Mouse (Mus musculus) limb, embryonic 15.5 days (tissue): ENCODE results near the gene Gnpnat1. TPM values are rescaled to one million over a fixed set of nuclear protein-coding genes. Genes with fewer than 3 reads are reported as not detected.

Source experiments
- ATAC-seq: fragments of 200-750 bp; cut with Nextera tagmentation; 2 replicates; pipeline ENCODE4 v1.8.0; 2017; ENCODE audit warnings: low read depth, moderate TSS enrichment; ENCODE audit not compliant: insufficient number of reproducible peaks, low FRiP score, low TSS enrichment
- H3K27ac ChIP-seq: fragments of 300-500 bp; sonication (generic); 2 replicates; pipeline ENCODE4 v1.5.1; 2015; ENCODE audit warnings: moderate library complexity, mild to moderate bottlenecking, inconsistent platforms
- H3K27me3 ChIP-seq: fragments of 300-500 bp; sonication (generic); 2 replicates; pipeline ENCODE4 v1.6.1; 2015; ENCODE audit warnings: inconsistent platforms
- H3K36me3 ChIP-seq: fragments of 300-500 bp; sonication (generic); 2 replicates; pipeline ENCODE4 v1.6.1; 2015; ENCODE audit warnings: inconsistent platforms
- H3K4me1 ChIP-seq: fragments of 300-500 bp; sonication (generic); 2 replicates; pipeline ENCODE4 v1.6.1; 2015; ENCODE audit warnings: inconsistent platforms
- H3K4me2 ChIP-seq: fragments of 300-500 bp; sonication (generic); 2 replicates; pipeline ENCODE4 v1.6.1; 2015; ENCODE audit warnings: mild to moderate bottlenecking, inconsistent platforms
- H3K4me3 ChIP-seq: fragments of 300-500 bp; sonication (generic); 2 replicates; pipeline ENCODE4 v1.5.1; 2015; ENCODE audit warnings: mild to moderate bottlenecking, inconsistent platforms
- H3K9ac ChIP-seq: fragments of 300-500 bp; sonication (generic); 2 replicates; pipeline ENCODE4 v1.6.1; 2015; ENCODE audit warnings: inconsistent platforms
- H3K9me3 ChIP-seq: fragments of 300-500 bp; sonication (generic); 2 replicates; pipeline ENCODE4 v1.6.1; 2016; ENCODE audit warnings: inconsistent platforms
- WGBS: fragments of 180-500 bp; shearing (Covaris S2); methylation state at CpG from one replicate; pipeline ENCODE4 v1.1.7; 2015; 5-methylcytosine and 5-hydroxymethylcytosine counted together
- polyA plus RNA-seq: library from polyadenylated mRNA; unstranded; fragments of >200 nt; fragmentation: Nextera tagmentation; extraction: Ambion mirVana; gene quantifications from 2 replicates; pipeline ENCODE4 v1.2.1, GENCODE M21; 2015

Gene Gnpnat1
- polyA plus RNA-seq, 1 experiment from 2014 or later: 41.9 TPM

DNA sequence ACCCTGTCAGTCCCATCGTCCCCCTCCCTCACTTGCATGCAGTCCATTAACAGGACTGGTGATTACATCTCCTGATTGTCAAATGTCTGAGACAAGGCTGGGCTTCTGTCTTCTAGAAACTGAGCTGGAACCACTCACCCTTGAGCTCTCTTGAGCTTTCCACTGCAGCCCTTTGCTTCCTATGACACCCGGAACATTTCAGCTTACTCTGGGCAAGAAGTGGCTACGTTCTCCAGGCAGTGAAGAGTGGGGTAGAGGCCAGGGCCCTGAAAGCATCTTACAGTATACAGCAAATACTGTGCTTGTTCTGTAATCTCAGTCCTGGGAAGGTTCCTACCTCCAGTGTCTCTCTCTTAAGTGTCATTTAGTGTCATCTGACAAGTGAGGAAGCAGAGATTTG is 15.5 kb downstream of the Gnpnat1 start:
- H3K36me3 ChIP-seq: peaks cover 2% of the 10 kb centered on the region; the same call in 1 of the 2 replicates
- peak overlapping the region; percentile 70 for H3K4me2 ChIP-seq
- peak overlapping the region; percentile 75 for H3K4me3 ChIP-seq
- H3K4me1 ChIP-seq: peaks cover 5% of the 10 kb centered on the region
- ATAC-seq: no peak
- peak overlapping the region; percentile 80; the same call in 1 of the 2 replicates for H3K9ac ChIP-seq
- H3K27me3 ChIP-seq: no peaks in the 10 kb centered on the region
- H3K9me3 ChIP-seq: no peaks in the 10 kb centered on the region
- H3K27ac ChIP-seq: peak overlapping the region; percentile 86
- WGBS: 23% methylated on average over 3 of the region's 3 CpGs

DNA sequence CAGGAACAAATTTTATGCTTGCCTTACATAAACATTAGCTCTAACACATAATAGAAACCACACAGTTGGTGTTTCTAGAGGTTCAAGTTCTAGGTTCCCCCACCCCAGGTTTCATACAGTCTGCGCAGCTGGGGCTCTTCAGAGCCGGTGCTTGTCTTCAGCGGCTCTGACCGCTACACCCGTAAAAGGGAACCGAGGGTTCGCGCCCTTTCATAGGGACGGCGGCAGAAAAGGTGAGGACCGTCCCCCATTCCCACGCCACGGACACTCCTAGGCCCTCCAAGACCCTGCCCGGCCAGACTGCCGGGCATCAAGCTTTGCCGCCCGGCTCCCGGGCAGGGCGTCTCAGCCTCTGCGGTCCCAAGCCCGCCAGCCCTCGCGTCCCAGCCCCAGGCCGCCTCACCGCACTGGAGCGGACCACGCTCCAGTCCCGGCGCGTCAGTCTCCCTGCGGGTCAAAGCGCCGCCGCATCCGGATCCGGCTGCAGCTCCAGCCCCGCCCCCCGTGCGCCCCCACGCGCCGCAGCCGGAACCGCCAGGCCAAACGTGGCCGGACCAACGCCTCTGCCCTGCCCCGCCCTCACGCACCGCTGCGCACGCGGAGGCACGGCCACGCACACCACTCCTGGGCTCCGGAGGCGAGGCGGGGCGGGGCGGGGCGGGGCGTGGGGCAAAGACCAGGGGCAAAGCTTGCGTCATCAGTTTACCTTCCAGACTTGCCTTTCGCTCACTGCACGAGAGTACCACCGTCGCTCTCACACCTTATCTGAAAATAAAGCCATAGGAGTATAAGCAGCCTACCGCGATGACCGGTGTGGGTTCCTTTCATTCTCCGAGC is 16.1 kb downstream of the Gnpnat1 start:
- Histone ChIP-seq H3K27me3 (no peaks in the 10 kb centered on the region), H3K36me3 (peaks cover 2% of the 10 kb centered on the region; the same call in 1 of the 2 replicates), H3K9me3 (no peaks in the 10 kb centered on the region), H3K4me1 (peaks cover 5% of the 10 kb centered on the region), H3K27ac (peak overlapping the region; percentile 86), H3K4me3 (peak overlapping the region; percentile 75), H3K4me2 (peak overlapping the region; percentile 70), H3K9ac (peak overlapping the region; percentile 80)
- ATAC-seq: peak; percentile 97
- WGBS: under 1% methylated on average over 71 of the region's 71 CpGs

DNA sequence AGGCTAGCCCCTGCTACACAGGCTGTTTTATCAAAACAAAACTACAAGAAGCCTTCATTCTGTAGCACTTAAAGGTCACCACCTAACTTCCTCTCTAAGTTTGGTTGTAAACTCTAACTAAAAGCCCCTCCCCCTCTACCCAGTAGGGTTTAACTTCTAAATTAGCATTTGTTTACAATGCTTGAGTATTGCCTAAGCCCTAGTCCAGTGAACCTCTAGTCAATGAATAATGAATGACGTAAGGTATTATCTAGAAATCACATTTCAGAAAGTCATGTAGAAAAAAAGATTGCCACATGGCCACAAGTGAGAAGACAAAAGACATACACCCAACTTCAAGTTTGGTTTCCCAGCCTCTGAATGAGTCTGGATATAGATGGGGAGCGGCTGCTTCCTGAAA is 17.2 kb downstream of the Gnpnat1 start:
- H3K4me3 ChIP-seq: peak overlapping the region; percentile 75
- WGBS: 30% methylated on average over 2 of the region's 2 CpGs

DNA sequence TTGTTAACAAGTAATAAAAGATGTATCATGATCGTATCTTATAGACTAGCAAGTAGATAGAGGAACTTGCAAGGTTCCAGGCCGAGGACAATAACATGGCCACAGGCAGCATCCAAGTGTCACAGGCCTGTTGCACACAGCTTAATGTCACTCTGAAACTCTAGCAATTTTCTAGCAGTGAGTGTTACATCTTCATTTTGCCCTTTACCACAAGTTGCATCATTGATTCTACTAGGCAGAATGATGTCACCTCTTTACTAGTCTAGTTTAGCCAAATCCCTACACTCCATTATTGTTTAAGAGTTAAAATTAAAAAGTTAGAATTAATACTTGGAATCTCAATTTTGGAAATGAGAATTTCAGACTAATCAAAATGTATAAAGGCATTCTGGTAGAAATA is 19.1 kb downstream of the Gnpnat1 start:
- no peaks in the 10 kb centered on the region for H3K9me3 ChIP-seq
- ATAC-seq: no peak
- 81% methylated on average over 2 of the region's 2 CpGs for WGBS
- H3K36me3 ChIP-seq: peaks cover 13% of the 10 kb centered on the region
- no peak overlapping the region for H3K27ac ChIP-seq
- peaks cover 5% of the 10 kb centered on the region for H3K4me1 ChIP-seq
- H3K4me3 ChIP-seq: no peak overlapping the region
- no peak overlapping the region for H3K4me2 ChIP-seq
- H3K9ac ChIP-seq: no peak overlapping the region
- H3K27me3 ChIP-seq: no peaks in the 10 kb centered on the region

More for the DNA sequence above, 17.2 kb downstream of the Gnpnat1 start:
- H3K9me3 ChIP-seq: no peaks in the 10 kb centered on the region
- ATAC-seq: no peak
- peak overlapping the region; percentile 70 for H3K4me2 ChIP-seq
- no peak overlapping the region for H3K9ac ChIP-seq
- H3K4me1 ChIP-seq: peaks cover 5% of the 10 kb centered on the region
- H3K27ac ChIP-seq: peak overlapping the region; percentile 47; the same call in 1 of the 2 replicates
- H3K27me3 ChIP-seq: no peaks in the 10 kb centered on the region
- peaks cover 7% of the 10 kb centered on the region for H3K36me3 ChIP-seq

DNA sequence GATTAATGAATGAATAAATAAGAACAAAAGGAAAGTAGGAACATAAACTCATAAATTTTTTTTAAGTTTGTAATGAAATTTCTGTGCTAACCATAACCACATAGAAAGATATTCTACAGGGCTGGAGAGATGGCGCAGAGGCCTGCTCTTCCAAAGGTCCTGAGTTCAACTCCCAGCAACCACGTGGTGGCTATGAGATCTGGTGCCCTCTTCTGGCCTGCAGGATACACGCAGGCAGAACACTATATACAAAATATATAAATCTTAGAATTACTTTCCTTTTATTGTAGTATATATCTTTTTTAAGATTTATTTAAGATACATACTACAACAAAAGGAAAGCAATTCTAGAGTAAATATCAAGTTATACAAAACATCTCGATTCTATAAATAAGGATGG is 21.8 kb downstream of the Gnpnat1 start:
- Histone ChIP-seq H3K27me3 (no peaks in the 10 kb centered on the region), H3K4me3 (no peak overlapping the region), H3K4me2 (no peak overlapping the region), H3K27ac (no peak overlapping the region), H3K4me1 (no peaks in the 10 kb centered on the region; the same call in 1 of the 2 replicates), H3K36me3 (peaks cover 31% of the 10 kb centered on the region), H3K9me3 (no peaks in the 10 kb centered on the region), H3K9ac (no peak overlapping the region)
- no peak for ATAC-seq
- WGBS: 79% methylated on average over 4 of the region's 4 CpGs

DNA sequence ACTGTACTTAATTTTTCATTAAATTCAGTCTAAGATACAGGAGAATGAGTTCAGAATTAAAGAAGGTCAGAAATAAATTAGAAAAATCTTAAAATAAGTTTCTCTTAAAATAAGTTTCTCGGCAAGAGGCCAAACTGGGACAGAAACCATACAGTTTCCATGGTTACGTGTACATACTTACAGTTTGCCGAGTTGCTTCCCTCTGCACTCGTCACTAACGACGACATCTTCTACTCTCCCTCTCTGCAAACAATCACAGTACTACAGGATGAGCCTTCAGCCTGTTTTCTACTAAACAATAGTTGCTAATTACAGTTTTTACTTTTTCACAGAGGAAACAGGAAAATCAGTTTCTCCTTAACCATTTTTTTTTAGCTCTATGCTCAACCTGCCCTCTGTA is 24.0 kb downstream of the Gnpnat1 start:
- 76% methylated on average over 6 of the region's 6 CpGs for WGBS

DNA sequence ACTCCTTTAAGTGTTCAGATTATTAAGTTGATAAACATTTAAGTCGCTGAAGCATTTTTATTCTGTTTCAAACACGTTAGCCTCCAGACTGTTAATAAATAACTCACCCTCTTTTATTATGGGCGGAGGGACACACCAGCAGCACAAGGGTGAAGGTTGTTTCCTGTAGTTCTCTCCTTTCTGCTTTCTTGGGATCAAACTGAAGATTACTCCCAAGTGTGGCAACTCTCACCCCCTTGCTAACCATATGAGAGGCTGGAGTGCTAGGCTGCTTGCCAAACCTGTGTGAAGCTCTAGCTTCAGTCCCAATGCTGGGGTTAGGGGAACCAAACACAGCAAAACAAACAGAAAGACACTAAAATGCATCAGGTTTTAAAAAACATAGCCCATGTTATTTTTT is 25.9 kb downstream of the Gnpnat1 start:
- ATAC-seq: no peak
- no peak overlapping the region for H3K27ac ChIP-seq
- no peak overlapping the region for H3K4me3 ChIP-seq
- no peaks in the 10 kb centered on the region for H3K9me3 ChIP-seq
- whole genome bisulfite sequencing: 82% methylated on average over 3 of the region's 3 CpGs
- H3K4me2 ChIP-seq: no peak overlapping the region
- H3K36me3 ChIP-seq: peaks cover 29% of the 10 kb centered on the region
- H3K9ac ChIP-seq: no peak overlapping the region
- no peaks in the 10 kb centered on the region for H3K27me3 ChIP-seq
- H3K4me1 ChIP-seq: no peaks in the 10 kb centered on the region

More for the DNA sequence above, 24.0 kb downstream of the Gnpnat1 start:
- Histone ChIP-seq H3K4me3 (no peak overlapping the region), H3K9me3 (no peaks in the 10 kb centered on the region), H3K4me1 (no peaks in the 10 kb centered on the region), H3K27me3 (no peaks in the 10 kb centered on the region), H3K9ac (no peak overlapping the region), H3K4me2 (no peak overlapping the region), H3K27ac (no peak overlapping the region), H3K36me3 (peaks cover 31% of the 10 kb centered on the region)
- ATAC-seq: no peak

DNA sequence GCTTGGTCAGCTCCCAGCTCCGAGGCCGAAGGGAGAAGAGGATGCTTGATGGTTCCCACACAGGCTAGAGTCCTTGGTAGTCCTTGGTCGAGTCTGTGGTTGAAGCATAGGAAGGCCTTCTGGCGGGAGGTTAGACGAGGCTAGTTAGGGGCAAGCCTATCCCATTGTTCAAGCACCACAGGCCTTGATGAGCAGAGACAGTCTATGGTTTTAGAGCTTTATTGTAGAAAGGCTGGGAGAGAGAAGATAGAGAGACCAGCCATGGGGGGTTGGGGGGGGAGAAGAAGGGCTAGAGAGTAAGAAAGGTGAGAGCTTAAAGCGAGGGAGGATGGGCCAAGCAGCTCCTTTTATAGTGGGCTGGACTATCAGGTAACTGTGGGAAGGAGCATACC is 39.5 kb downstream of the Gnpnat1 start:
- no peak for ATAC-seq
- no peaks in the 10 kb centered on the region for H3K4me1 ChIP-seq
- WGBS: 90% methylated on average over 6 of the region's 6 CpGs
- H3K9ac ChIP-seq: no peak overlapping the region
- H3K4me2 ChIP-seq: no peak overlapping the region
- H3K27ac ChIP-seq: no peak overlapping the region
- H3K4me3 ChIP-seq: no peak overlapping the region
- H3K9me3 ChIP-seq: no peaks in the 10 kb centered on the region
- peaks cover 13% of the 10 kb centered on the region for H3K36me3 ChIP-seq
- H3K27me3 ChIP-seq: no peaks in the 10 kb centered on the region

DNA sequence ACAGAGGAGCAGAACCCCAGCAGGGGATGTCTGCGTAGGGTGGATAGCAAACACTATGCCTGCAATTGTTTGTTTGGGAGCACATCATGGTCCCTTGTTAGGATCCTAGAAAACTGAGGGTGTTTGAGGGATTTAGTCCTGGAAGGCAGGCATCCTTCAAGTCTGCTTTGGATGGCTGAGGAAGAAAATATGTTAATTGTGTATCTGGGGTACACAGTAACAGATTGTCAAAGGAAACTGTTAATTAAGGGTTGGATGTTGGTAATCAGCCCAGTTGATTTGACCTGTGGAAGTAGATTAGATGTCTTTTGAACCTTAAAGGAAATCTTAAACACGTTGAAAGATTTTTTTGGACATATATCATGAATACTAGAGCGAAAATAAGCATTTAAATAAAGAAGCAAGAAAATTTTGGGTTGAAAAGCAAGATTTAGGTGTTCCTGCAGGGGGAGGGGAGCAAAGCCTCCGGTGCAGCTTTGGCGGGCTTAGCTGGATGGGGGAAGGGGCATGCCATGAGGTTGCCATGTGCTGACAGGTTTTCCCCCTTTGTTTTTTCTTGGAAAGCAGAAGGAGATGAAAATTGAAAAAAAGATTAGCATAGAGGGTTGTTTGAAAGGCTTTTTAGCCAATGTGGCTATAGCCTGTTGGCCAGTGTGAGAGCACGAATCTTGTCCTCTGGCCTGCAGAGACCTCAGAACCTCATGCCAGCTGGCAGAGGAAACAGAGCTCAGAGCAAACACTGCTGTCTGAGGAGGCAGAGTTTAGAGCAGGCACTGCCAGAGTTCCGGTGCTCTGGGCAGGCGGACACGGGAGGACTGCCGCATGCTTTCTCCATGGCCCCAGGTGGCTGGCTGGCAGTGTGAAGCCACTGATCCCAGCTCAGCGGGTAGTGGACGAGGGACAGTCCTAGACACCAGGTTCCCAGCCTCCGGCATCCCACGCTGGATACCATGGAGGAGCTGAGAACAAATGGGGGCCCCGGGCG is 40.2 kb downstream of the Gnpnat1 start:
- H3K4me3 ChIP-seq: no peak overlapping the region

DNA sequence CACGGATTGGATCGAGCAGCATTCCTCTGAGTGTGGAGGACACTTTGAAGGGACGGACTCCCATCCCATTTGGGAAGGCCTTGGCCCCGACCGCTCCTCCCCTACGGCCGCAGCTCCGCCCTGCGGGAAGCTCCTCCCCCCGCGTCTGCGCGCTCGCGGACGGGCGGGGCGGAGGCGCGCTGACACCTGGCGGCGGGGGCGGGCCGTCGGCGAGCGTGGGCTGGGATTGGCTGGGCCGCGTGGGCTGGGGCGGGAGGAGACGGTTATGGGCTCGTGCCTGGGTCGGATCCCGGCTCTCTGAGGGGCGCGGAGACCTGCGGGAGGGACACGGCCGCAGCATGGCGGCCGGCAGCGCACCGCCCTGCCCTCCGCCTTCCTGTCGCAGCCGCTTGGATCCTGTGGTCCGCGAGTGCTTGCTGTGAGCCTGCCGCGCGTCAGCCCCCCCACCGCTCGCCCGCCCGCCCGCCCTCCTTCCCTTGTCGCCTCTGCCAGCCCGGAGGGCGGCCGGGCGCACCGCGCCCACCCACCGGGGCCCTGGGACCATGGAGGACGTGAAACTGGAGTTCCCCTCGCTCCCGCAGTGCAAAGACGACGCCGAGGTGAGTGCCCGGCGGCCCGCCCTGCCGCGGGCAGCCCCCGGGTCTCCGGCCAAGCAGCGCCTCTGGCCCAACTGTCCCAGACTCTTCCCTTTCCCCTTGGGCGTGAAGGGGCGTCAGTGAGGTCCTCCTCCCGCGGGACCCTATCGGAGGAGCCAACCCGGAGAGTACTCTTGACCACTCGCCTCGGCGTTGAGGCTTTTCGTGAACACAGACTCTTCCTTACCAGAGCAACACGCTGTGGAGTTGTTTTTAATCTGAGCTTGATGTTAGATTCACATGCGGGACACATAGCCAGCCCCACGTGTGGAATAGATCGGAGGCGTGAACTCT is 53.5 kb downstream of the Gnpnat1 start, which contains the start of gene Styx:
Gene Styx (plus strand): TSS at position 163 of the 929 bp plus-strand sequence.
- WGBS: under 1% methylated on average over 67 of the region's 93 CpGs
- no peaks in the 10 kb centered on the region for H3K27me3 ChIP-seq

More for the DNA sequence above, 40.2 kb downstream of the Gnpnat1 start:
- Histone ChIP-seq H3K9me3 (no peaks in the 10 kb centered on the region), H3K27ac (no peak overlapping the region), H3K36me3 (peaks cover 7% of the 10 kb centered on the region), H3K4me1 (no peaks in the 10 kb centered on the region), H3K9ac (no peak overlapping the region), H3K27me3 (no peaks in the 10 kb centered on the region), H3K4me2 (no peak overlapping the region)
- ATAC-seq: no peak
- WGBS: 83% methylated on average over 16 of the region's 16 CpGs

More for the DNA sequence above, 53.5 kb downstream of the Gnpnat1 start, which contains the start of gene Styx:
- H3K4me3 ChIP-seq: peak within 1 kb of the TSS; percentile 74
- peak within 1 kb of the TSS; percentile 64 for H3K9ac ChIP-seq
- peaks cover 9% of the 10 kb centered on the region for H3K4me1 ChIP-seq
- H3K4me2 ChIP-seq: peak within 1 kb of the TSS; percentile 51
- ATAC-seq: peak; percentile 98
- no peaks in the 10 kb centered on the region for H3K9me3 ChIP-seq
- H3K27ac ChIP-seq: peak within 1 kb of the TSS; percentile 77
- H3K36me3 ChIP-seq: peaks cover 19% of the 10 kb centered on the region
